15 mouse cellular contexts compared by ENCODE assay signal in the genomic region with DNA sequence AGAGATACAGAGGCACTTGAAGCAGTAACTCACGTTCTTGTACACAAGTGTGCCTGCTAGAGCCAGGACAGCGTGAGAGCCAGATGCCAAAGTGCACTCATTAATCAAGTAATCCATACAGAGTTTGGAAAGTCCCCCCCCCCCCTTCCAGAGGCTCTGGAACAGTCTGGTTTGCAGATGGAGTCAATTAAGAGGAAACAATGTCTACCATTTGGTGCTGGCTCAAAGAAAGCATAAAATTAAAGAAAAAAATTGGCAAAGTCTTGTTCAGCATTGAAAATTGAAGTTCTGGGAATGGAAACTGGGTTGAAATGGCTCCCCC.
DNase-seq lines count a peak whose midpoint lies in the region; ATAC-seq and TF ChIP-seq lines count a peak whose summit lies in the region.
"Had no signal": no experiment of that assay in that cellular context is flagged by ENCODE, and none has a peak within 500 bp of the region (broad histone marks: within the 10 kb centered on the region; RNA-seq: fewer than 3 reads in every experiment).

No protein-coding gene starts in this region.

- no peak overlapping the region for H3K9ac ChIP-seq in midbrain, embryonic 15.5 days
- H3K9ac ChIP-seq: hindbrain, embryonic 15.5 days had no signal

- H3K4me1 ChIP-seq in limb, embryonic 10.5 days: peaks cover 24% of the 10 kb centered on the region
- H3K4me1 ChIP-seq in midbrain, embryonic 15.5 days: no peaks in the 10 kb centered on the region
- H3K4me1 ChIP-seq: hindbrain, embryonic 15.5 days had no signal

- no peaks in the 10 kb centered on the region for H3K27me3 ChIP-seq in limb, embryonic 10.5 days (ENCODE audit: low read depth, poor library complexity, severe bottlenecking)
- H3K27me3 ChIP-seq in midbrain, embryonic 15.5 days (replicated peaks): no peaks in the 10 kb centered on the region
- H3K27me3 ChIP-seq: hindbrain, embryonic 15.5 days had no signal

- H3K36me3 ChIP-seq in limb, embryonic 10.5 days: no peaks in the 10 kb centered on the region
- H3K36me3 ChIP-seq in midbrain, embryonic 15.5 days (replicated peaks): no peaks in the 10 kb centered on the region
- H3K36me3 ChIP-seq: hindbrain, embryonic 15.5 days had no signal

- peak overlapping the region; percentile 13; the same call in 1 of the 2 replicates for H3K27ac ChIP-seq in gastrocnemius, adult 2 months
- H3K27ac ChIP-seq in limb, embryonic 10.5 days: peak overlapping the region; percentile 71
- no peak overlapping the region for H3K27ac ChIP-seq in midbrain, embryonic 15.5 days
- H3K27ac ChIP-seq: hindbrain, embryonic 15.5 days had no signal

- 6% methylated on average over 2 of the region's 2 CpGs for WGBS in limb, embryonic 10.5 days
- WGBS in midbrain, embryonic 15.5 days: 80% methylated on average over 2 of the region's 2 CpGs

- H3K4me2 ChIP-seq in midbrain, embryonic 15.5 days: no peak overlapping the region
- H3K4me2 ChIP-seq: hindbrain, embryonic 15.5 days had no signal

- H3K4me3 ChIP-seq in gastrocnemius, adult 2 months: no peak overlapping the region
- no peak overlapping the region for H3K4me3 ChIP-seq in limb, embryonic 10.5 days
- no peak overlapping the region for H3K4me3 ChIP-seq in midbrain, embryonic 15.5 days
- H3K4me3 ChIP-seq: hindbrain, embryonic 15.5 days had no signal

- no peak for TF ChIP-seq CTCF in gastrocnemius, adult 2 months (IDR thresholded peaks at IDR 0.05)

- no peaks in the 10 kb centered on the region for H3K9me3 ChIP-seq in limb, embryonic 10.5 days (replicated peaks)
- no peaks in the 10 kb centered on the region for H3K9me3 ChIP-seq in midbrain, embryonic 15.5 days
- H3K9me3 ChIP-seq: hindbrain, embryonic 15.5 days had no signal

- no peak for ATAC-seq in midbrain, embryonic 15.5 days (replicated peaks)

- intact Hi-C loops in gastrocnemius, adult 2 months (cut with DNase I): no loop called here
- intact Hi-C loops in gastrocnemius, postnatal 14 days (cut with DNase I; ENCODE audit: low total_unique reads): no loop called here

- no peak for DNase-seq in gastrocnemius, adult 2 months
- no peak for DNase-seq in gastrocnemius, postnatal 14 days
- DNase-seq in MN1 (ENCODE audit: low spot score): peak; percentile 44
- peak; percentile 55 for DNase-seq in embryo, embryonic 11 days
- DNase-seq in limb, embryonic 10.5 days (ENCODE audit: low spot score): peak; percentile 47
- DNase-seq in spleen, postnatal 36 days (ENCODE audit: low spot score in 2 of 2): no peak
- no peak for DNase-seq in spleen, postnatal 4 days (ENCODE audit: low spot score in 2 of 2)
- DNase-seq: B cell, adult 2 months; cerebellum, adult 9-10 months; gastrocnemius, postnatal 25 days; lung, postnatal 10 days; midbrain, embryonic 14.5 days; thymus, adult 18-20 months had no signal

Comparison
In these comparisons a context has a peak if more than half of its experiments do, and no peak if none do; other contexts are left out.
1. DNase-seq: peak in MN1 (single experiment), embryo, embryonic 11 days (single experiment) and limb, embryonic 10.5 days (single experiment); none in gastrocnemius, adult 2 months (single experiment), gastrocnemius, postnatal 14 days (single experiment), spleen, postnatal 36 days (0 of 2) and spleen, postnatal 4 days (0 of 2).